In the genomic region with DNA sequence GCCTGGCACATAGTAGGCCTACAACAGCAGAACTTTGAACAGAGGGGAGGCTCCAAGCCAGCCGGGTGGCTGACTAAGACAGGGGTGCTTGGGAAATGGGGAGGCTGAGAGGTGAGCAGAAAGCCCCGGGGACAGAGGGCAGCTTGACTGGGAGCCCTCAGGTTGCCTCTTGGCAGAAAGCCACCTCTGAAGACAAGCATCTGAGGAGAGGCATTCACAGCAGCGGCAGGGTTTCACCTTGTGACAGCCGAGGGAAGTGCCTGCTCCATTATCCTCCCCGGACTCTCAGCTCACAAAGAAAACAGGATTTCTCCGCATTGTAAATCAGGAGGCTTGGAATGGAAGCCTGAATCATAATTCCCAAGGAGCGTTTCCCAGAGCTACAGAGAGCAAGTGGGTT, we compare ENCODE assay signal across 11 mouse cellular contexts.
DNase-seq lines count a peak whose midpoint lies in the region; ATAC-seq and TF ChIP-seq lines count a peak whose summit lies in the region.
"Had no signal": no experiment of that assay in that cellular context is flagged by ENCODE, and none has a peak within 500 bp of the region (broad histone marks: within the 10 kb centered on the region; RNA-seq: fewer than 3 reads in every experiment).

No protein-coding gene starts in this region.

- TF ChIP-seq POLR2A in heart, adult 2 months (IDR thresholded peaks at IDR 0.05; ENCODE audit: insufficient read depth, low read depth, low read length): no peak
- TF ChIP-seq POLR2A in kidney, adult 2 months (IDR thresholded peaks at IDR 0.05; ENCODE audit: low read depth, low read length): no peak

- no peak for TF ChIP-seq EP300 in heart, adult 2 months (IDR thresholded peaks at IDR 0.05; ENCODE audit: insufficient read depth, low read depth, low read length)

- no peaks in the 10 kb centered on the region for H3K36me3 ChIP-seq in heart, adult 2 months (ENCODE audit: control insufficient read depth, insufficient read depth, low read length)
- no peaks in the 10 kb centered on the region for H3K36me3 ChIP-seq in lung, embryonic 16.5 days (ENCODE audit: control insufficient read depth, insufficient read depth, low read length)
- no peaks in the 10 kb centered on the region for H3K36me3 ChIP-seq in kidney, adult 2 months (ENCODE audit: control insufficient read depth, insufficient read depth, low read length)
- H3K36me3 ChIP-seq in midbrain, embryonic 16.5 days (ENCODE audit: control insufficient read depth, insufficient read depth, low read length): no peaks in the 10 kb centered on the region
- H3K36me3 ChIP-seq: limb, embryonic 12.5 days had no signal

- no peaks in the 10 kb centered on the region for H3K79me2 ChIP-seq in heart, adult 2 months (replicated peaks; ENCODE audit: control insufficient read depth, insufficient read depth, low read length)

- no peak overlapping the region for H3K4me3 ChIP-seq in heart, adult 2 months
- no peak overlapping the region for H3K4me3 ChIP-seq in lung, embryonic 16.5 days (ENCODE audit: low read length)
- no peak overlapping the region for H3K4me3 ChIP-seq in kidney, adult 2 months (ENCODE audit: insufficient read depth, low read depth, low read length)
- H3K4me3 ChIP-seq in midbrain, embryonic 16.5 days (ENCODE audit: low read depth, low read length): no peak overlapping the region
- H3K4me3 ChIP-seq: erythroblast, embryonic 14.5 days; limb, embryonic 12.5 days had no signal

- H3K4me1 ChIP-seq in heart, adult 2 months (ENCODE audit: control insufficient read depth, insufficient read depth, low read length): peaks cover 10% of the 10 kb centered on the region
- peaks cover 20% of the 10 kb centered on the region for H3K4me1 ChIP-seq in lung, embryonic 16.5 days (replicated peaks; ENCODE audit: control insufficient read depth, insufficient read depth, low read length)
- H3K4me1 ChIP-seq in kidney, adult 2 months (ENCODE audit: control insufficient read depth, insufficient read depth, low read length): 0 out of 2 replicates have a peak, but pooled peaks cover 7% of the 10 kb centered on the region
- H3K4me1 ChIP-seq in midbrain, embryonic 16.5 days (ENCODE audit: control insufficient read depth, insufficient read depth, low read length): peaks cover 8% of the 10 kb centered on the region; the same call in 1 of the 2 replicates

- H3K27ac ChIP-seq in heart, adult 2 months: no peak overlapping the region
- H3K27ac ChIP-seq in lung, embryonic 16.5 days (ENCODE audit: low read length): peak overlapping the region; percentile 30; the same call in 1 of the 2 replicates
- no peak overlapping the region for H3K27ac ChIP-seq in kidney, adult 2 months (ENCODE audit: insufficient read depth, low read depth, low read length)
- peak overlapping the region; percentile 43; the same call in 1 of the 2 replicates for H3K27ac ChIP-seq in midbrain, embryonic 16.5 days (ENCODE audit: low read length)

- no peak overlapping the region for H3K4me2 ChIP-seq in lung, embryonic 16.5 days (ENCODE audit: low read depth, low read length)
- no peak overlapping the region for H3K4me2 ChIP-seq in midbrain, embryonic 16.5 days (ENCODE audit: low read length)
- H3K4me2 ChIP-seq: limb, embryonic 12.5 days had no signal

- 34% methylated on average over 7 of the region's 7 CpGs for WGBS in heart, adult 2 months
- 21% methylated on average over 7 of the region's 7 CpGs for WGBS in lung, embryonic 16.5 days
- WGBS in kidney, adult 2 months: 20% methylated on average over 7 of the region's 7 CpGs
- WGBS in midbrain, embryonic 16.5 days: 14% methylated on average over 7 of the region's 7 CpGs

- intact Hi-C loops in heart, adult 2 months (cut with DNase I): no loop called here

- DNase-seq in heart, adult 11 months: peak; percentile 64
- no peak for DNase-seq in heart, adult 2 months
- DNase-seq in lung, postnatal 14 days: no peak
- DNase-seq in kidney, adult 2 months: peak; percentile 75
- DNase-seq: right cerebral cortex, postnatal 25 days had no signal

- H3K27me3 ChIP-seq in heart, adult 2 months (ENCODE audit: control insufficient read depth, insufficient read depth, low read length): no peaks in the 10 kb centered on the region
- H3K27me3 ChIP-seq in lung, embryonic 16.5 days (ENCODE audit: control insufficient read depth, insufficient read depth, low read depth, low read length): no peaks in the 10 kb centered on the region
- H3K27me3 ChIP-seq in kidney, adult 2 months (replicated peaks; ENCODE audit: control insufficient read depth, insufficient read depth, low read length): no peaks in the 10 kb centered on the region
- no peaks in the 10 kb centered on the region for H3K27me3 ChIP-seq in midbrain, embryonic 16.5 days (ENCODE audit: control insufficient read depth, insufficient read depth, low read depth, low read length)
- H3K27me3 ChIP-seq: limb, embryonic 12.5 days had no signal

- no peak for TF ChIP-seq CTCF in heart, adult 2 months (IDR thresholded peaks at IDR 0.05)
- no peak; the same call in 1 of the 2 replicates for TF ChIP-seq CTCF in kidney, adult 2 months (conservative IDR thresholded peaks at IDR 0.05; ENCODE audit: insufficient read depth, insufficient read length, low read depth, low read length)

- ATAC-seq in lung, embryonic 16.5 days (ENCODE audit: low read depth): no peak; the same call in 1 of the 2 replicates
- no peak for ATAC-seq in midbrain, embryonic 16.5 days
- ATAC-seq in monocyte, adult 5-6 weeks (replicated peaks; ENCODE audit: insufficient number of reproducible peaks, low FRiP score, low TSS enrichment, poor library complexity, severe bottlenecking): no peak
- no peak for ATAC-seq in megakaryocyte, adult 5-6 weeks (ENCODE audit: poor library complexity, severe bottlenecking)

- no peak overlapping the region for H3K9ac ChIP-seq in heart, adult 2 months (ENCODE audit: low read depth, low read length)
- no peak overlapping the region for H3K9ac ChIP-seq in lung, embryonic 16.5 days (ENCODE audit: low read length)
- H3K9ac ChIP-seq in midbrain, embryonic 16.5 days (ENCODE audit: low read depth, low read length): no peak overlapping the region
- H3K9ac ChIP-seq: limb, embryonic 12.5 days had no signal

- no peaks in the 10 kb centered on the region for H3K9me3 ChIP-seq in lung, embryonic 16.5 days (ENCODE audit: control insufficient read depth, low read length)
- H3K9me3 ChIP-seq in midbrain, embryonic 16.5 days (replicated peaks; ENCODE audit: control insufficient read depth, low read length, poor library complexity, severe bottlenecking): no peaks in the 10 kb centered on the region
- H3K9me3 ChIP-seq: limb, embryonic 12.5 days had no signal

Comparison
In these comparisons a context has a peak if more than half of its experiments do, and no peak if none do; other contexts are left out.
1. DNase-seq: peak in heart, adult 11 months (single experiment) and kidney, adult 2 months (single experiment); none in heart, adult 2 months (0 of 2) and lung, postnatal 14 days (single experiment).
2. H3K27ac ChIP-seq: peak in lung, embryonic 16.5 days (single experiment) and midbrain, embryonic 16.5 days (single experiment); none in heart, adult 2 months (single experiment) and kidney, adult 2 months (single experiment).